ENCODE assay signal across 15 mouse cellular contexts in genomic region chr12:111563076-111563629, GRCm38 (mm10). TPM values are rescaled to one million over a fixed set of nuclear protein-coding genes. Genes with fewer than 3 reads are reported as not detected.
DNase-seq lines count a peak whose midpoint lies in the region; ATAC-seq and TF ChIP-seq lines count a peak whose summit lies in the region.
"Had no signal": no experiment of that assay in that cellular context is flagged by ENCODE, and none has a peak within 500 bp of the region (broad histone marks: within the 10 kb centered on the region; RNA-seq: fewer than 3 reads in every experiment).

No protein-coding gene starts in this region.

- no peaks in the 10 kb centered on the region for H3K9me3 ChIP-seq in intestine, postnatal 0 days (ENCODE audit: control insufficient read depth)
- no peaks in the 10 kb centered on the region for H3K9me3 ChIP-seq in intestine, embryonic 16.5 days (ENCODE audit: control insufficient read depth, low read length)
- H3K9me3 ChIP-seq in lung, embryonic 15.5 days = no peaks in the 10 kb centered on the region
- no peaks in the 10 kb centered on the region for H3K9me3 ChIP-seq in stomach, postnatal 0 days (ENCODE audit: control insufficient read depth, low read length)
- H3K9me3 ChIP-seq: hindbrain, embryonic 15.5 days; midbrain, embryonic 12.5 days; stomach, embryonic 15.5 days had no signal

- no peak for TF ChIP-seq POLR2A in thymus, adult 2 months (IDR thresholded peaks at IDR 0.05; ENCODE audit: control insufficient read depth, extremely low read depth, insufficient read depth, low read length, poor library complexity)

- no peaks in the 10 kb centered on the region for H3K36me3 ChIP-seq in intestine, postnatal 0 days (ENCODE audit: control insufficient read depth, insufficient read depth)
- no peaks in the 10 kb centered on the region for H3K36me3 ChIP-seq in intestine, embryonic 16.5 days (ENCODE audit: control insufficient read depth, insufficient read depth, low read length)
- H3K36me3 ChIP-seq in lung, embryonic 15.5 days = no peaks in the 10 kb centered on the region
- H3K36me3 ChIP-seq in stomach, postnatal 0 days (ENCODE audit: control insufficient read depth, insufficient read depth, low read length) = no peaks in the 10 kb centered on the region
- no peaks in the 10 kb centered on the region for H3K36me3 ChIP-seq in thymus, adult 2 months (ENCODE audit: control insufficient read depth, insufficient read depth, low read length)
- H3K36me3 ChIP-seq: hindbrain, embryonic 15.5 days; midbrain, embryonic 12.5 days; stomach, embryonic 15.5 days had no signal

- no peak for ATAC-seq in intestine, postnatal 0 days
- ATAC-seq in intestine, embryonic 16.5 days = no peak
- no peak for ATAC-seq in lung, embryonic 15.5 days (ENCODE audit: borderline replicate concordance, extremely low read depth, low FRiP score, low TSS enrichment)
- no peak for ATAC-seq in stomach, postnatal 0 days (ENCODE audit: low FRiP score, low TSS enrichment)
- ATAC-seq: activated CD4-positive, CD25-positive, alpha-beta regulatory T cell, adult 4 months; forebrain, embryonic 16.5 days had no signal

- no peaks in the 10 kb centered on the region for H3K27me3 ChIP-seq in intestine, postnatal 0 days (replicated peaks; ENCODE audit: control insufficient read depth, insufficient read depth, low read length)
- no peaks in the 10 kb centered on the region for H3K27me3 ChIP-seq in intestine, embryonic 16.5 days (replicated peaks; ENCODE audit: control insufficient read depth, insufficient read depth, low read length)
- H3K27me3 ChIP-seq in lung, embryonic 15.5 days = no peaks in the 10 kb centered on the region
- no peaks in the 10 kb centered on the region for H3K27me3 ChIP-seq in stomach, postnatal 0 days (ENCODE audit: control insufficient read depth, insufficient read depth, low read length)
- no peaks in the 10 kb centered on the region for H3K27me3 ChIP-seq in thymus, adult 2 months (ENCODE audit: control insufficient read depth, insufficient read depth, low read length)
- H3K27me3 ChIP-seq: hindbrain, embryonic 15.5 days; midbrain, embryonic 12.5 days; stomach, embryonic 15.5 days had no signal

- WGBS in intestine, postnatal 0 days = 43% methylated on average over 5 of the region's 5 CpGs
- WGBS in intestine, embryonic 16.5 days = 41% methylated on average over 5 of the region's 5 CpGs
- WGBS in lung, embryonic 15.5 days = 35% methylated on average over 5 of the region's 5 CpGs
- WGBS in stomach, postnatal 0 days = 49% methylated on average over 5 of the region's 5 CpGs
- 75% methylated on average over 5 of the region's 5 CpGs for WGBS in thymus, adult 2 months

- H3K4me1 ChIP-seq in intestine, postnatal 0 days (replicated peaks; ENCODE audit: control insufficient read depth, insufficient read depth, low read length) = no peaks in the 10 kb centered on the region
- H3K4me1 ChIP-seq in intestine, embryonic 16.5 days (ENCODE audit: control insufficient read depth, insufficient read depth, low read length) = no peaks in the 10 kb centered on the region
- peaks cover 8% of the 10 kb centered on the region; the same call in 1 of the 2 replicates for H3K4me1 ChIP-seq in lung, embryonic 15.5 days
- no peaks in the 10 kb centered on the region for H3K4me1 ChIP-seq in stomach, postnatal 0 days (replicated peaks; ENCODE audit: control insufficient read depth, insufficient read depth)
- peaks cover 9% of the 10 kb centered on the region; the same call in 1 of the 2 replicates for H3K4me1 ChIP-seq in thymus, adult 2 months (replicated peaks; ENCODE audit: control insufficient read depth, insufficient read depth, low read length)
- H3K4me1 ChIP-seq: stomach, embryonic 15.5 days had no signal

- H3K9ac ChIP-seq in intestine, postnatal 0 days (ENCODE audit: low read depth, low read length) = no peak overlapping the region
- H3K9ac ChIP-seq in intestine, embryonic 16.5 days (ENCODE audit: low read depth, low read length) = no peak overlapping the region
- no peak overlapping the region for H3K9ac ChIP-seq in lung, embryonic 15.5 days
- H3K9ac ChIP-seq in stomach, postnatal 0 days (ENCODE audit: low read length) = no peak overlapping the region
- H3K9ac ChIP-seq: hindbrain, embryonic 15.5 days; midbrain, embryonic 12.5 days; stomach, embryonic 15.5 days had no signal

- DNase-seq in lung, postnatal 4 days = no peak
- DNase-seq in ZHBTc4 (ENCODE audit: low read depth, low spot score) = peak; percentile 71
- no peak for DNase-seq in stomach, postnatal 0 days (ENCODE audit: low spot score)
- no peak for DNase-seq in thymus, adult 2 months
- DNase-seq: cerebellum, adult 11 months; gastrocnemius, postnatal 14 days; kidney, adult 8-10 months had no signal

- TF ChIP-seq EP300 in stomach, postnatal 0 days (optimal IDR thresholded peaks at IDR 0.05) = no peak

- no peak overlapping the region for H3K27ac ChIP-seq in intestine, postnatal 0 days (ENCODE audit: low read depth, low read length)
- H3K27ac ChIP-seq in intestine, embryonic 16.5 days (ENCODE audit: low read length) = no peak overlapping the region
- 0 out of 2 replicates have a peak overlapping the region, but pooled peaks have one; percentile 5 for H3K27ac ChIP-seq in lung, embryonic 15.5 days
- no peak overlapping the region for H3K27ac ChIP-seq in stomach, postnatal 0 days (replicated peaks)
- H3K27ac ChIP-seq in thymus, adult 2 months (ENCODE audit: control insufficient read depth, insufficient read depth, low read length) = no peak overlapping the region
- H3K27ac ChIP-seq: hindbrain, embryonic 15.5 days; midbrain, embryonic 12.5 days; stomach, embryonic 15.5 days had no signal

- H3K4me2 ChIP-seq in intestine, postnatal 0 days (replicated peaks; ENCODE audit: low read depth) = no peak overlapping the region
- H3K4me2 ChIP-seq in intestine, embryonic 16.5 days (ENCODE audit: low read depth, low read length) = no peak overlapping the region
- no peak overlapping the region for H3K4me2 ChIP-seq in lung, embryonic 15.5 days
- H3K4me2 ChIP-seq in stomach, postnatal 0 days (replicated peaks; ENCODE audit: low read depth) = no peak overlapping the region
- H3K4me2 ChIP-seq: hindbrain, embryonic 15.5 days; midbrain, embryonic 12.5 days; stomach, embryonic 15.5 days had no signal

- no peak overlapping the region for H3K4me3 ChIP-seq in intestine, postnatal 0 days (ENCODE audit: low read depth, low read length)
- no peak overlapping the region for H3K4me3 ChIP-seq in intestine, embryonic 16.5 days (ENCODE audit: low read length)
- H3K4me3 ChIP-seq in lung, embryonic 15.5 days = no peak overlapping the region
- H3K4me3 ChIP-seq in stomach, postnatal 0 days (ENCODE audit: low read depth, low read length) = no peak overlapping the region
- H3K4me3 ChIP-seq in thymus, adult 2 months (ENCODE audit: control insufficient read depth, insufficient read depth, low read length) = no peak overlapping the region
- H3K4me3 ChIP-seq: hindbrain, embryonic 15.5 days; midbrain, embryonic 12.5 days; stomach, embryonic 15.5 days had no signal

- peak; percentile 45 for TF ChIP-seq CTCF in intestine, postnatal 0 days (IDR thresholded peaks at IDR 0.05; ENCODE audit: low read depth)
- peak; percentile 39; the same call in 1 of the 2 replicates for TF ChIP-seq CTCF in stomach, postnatal 0 days (IDR thresholded peaks at IDR 0.05; ENCODE audit: low read depth)
- TF ChIP-seq CTCF in thymus, adult 2 months (IDR thresholded peaks at IDR 0.05; ENCODE audit: borderline replicate concordance, control insufficient read depth, extremely low read depth, insufficient read depth, low read length, poor library complexity) = no peak

RNA-seq across cellular contexts. Expression of gene Mark3, which starts 11.2 kb away (rescaled TPM):
- polyA plus RNA-seq in intestine, postnatal 0 days (2015; fragmentation: Nextera tagmentation; extraction: Ambion mirVana) = 24.7 and 25.5 TPM in 2 replicates
- 13.4 and 14.2 TPM in 2 replicates for polyA plus RNA-seq in intestine, embryonic 16.5 days (2015; fragmentation: Nextera tagmentation; extraction: Ambion mirVana)
- 34.0 and 34.8 TPM in 2 replicates for polyA plus RNA-seq in lung, embryonic 15.5 days (2015; fragmentation: Nextera tagmentation; extraction: Ambion mirVana)
- polyA plus RNA-seq in stomach, postnatal 0 days (2015; fragmentation: Nextera tagmentation; extraction: Ambion mirVana) = 15.6 and 18.5 TPM in 2 replicates
- polyA plus RNA-seq in thymus, adult 2 months (2012; rRNA removed) = 45.9 and 47.7 TPM in 2 replicates

RNA-seq across cellular contexts. Expression of gene Eif5, which starts 25.3 kb away (rescaled TPM):
- polyA plus RNA-seq in intestine, postnatal 0 days (2015; fragmentation: Nextera tagmentation; extraction: Ambion mirVana) = 632 and 663 TPM in 2 replicates
- 523 and 531 TPM in 2 replicates for polyA plus RNA-seq in intestine, embryonic 16.5 days (2015; fragmentation: Nextera tagmentation; extraction: Ambion mirVana)
- 471 and 493 TPM in 2 replicates for polyA plus RNA-seq in lung, embryonic 15.5 days (2015; fragmentation: Nextera tagmentation; extraction: Ambion mirVana)
- polyA plus RNA-seq in stomach, postnatal 0 days (2015; fragmentation: Nextera tagmentation; extraction: Ambion mirVana) = 448 and 455 TPM in 2 replicates
- 88.0 and 124 TPM in 2 replicates for polyA plus RNA-seq in thymus, adult 2 months (2012; rRNA removed)
